Mouse (Mus musculus) spleen, postnatal 14 days (tissue): ENCODE data around the gene Xrn2.

ENCODE experiments used
- DNase-seq, 2 experiments: peaks; one replicate each; pipeline ENCODE4 v3.0.0; 2021 to 2022; ENCODE audit warnings: low spot score in 2 of 2

Gene Xrn2

GRCm38 (mm10) chr2:147053229-147053892, 40.6 kb downstream of the Xrn2 start:
- DNase-seq = no peak

- DNase-seq = no peak
Measured at GRCm38 (mm10) chr2:147067480-147068246, 54.9 kb downstream of the Xrn2 start.

GRCm38 (mm10) chr2:147069077-147069476, 56.3 kb downstream of the Xrn2 start:
- no peak for DNase-seq

GRCm38 (mm10) chr2:147070305-147070704, 57.5 kb downstream of the Xrn2 start:
- no peak for DNase-seq

GRCm38 (mm10) chr2:147073962-147074361, 61.2 kb downstream of the Xrn2 start:
- DNase-seq = no peak

GRCm38 (mm10) chr2:147074399-147074798, 61.6 kb downstream of the Xrn2 start:
- DNase-seq = no peak

- DNase-seq = no peak
Measured at GRCm38 (mm10) chr2:147082391-147082790, 69.6 kb downstream of the Xrn2 start.

- DNase-seq = peak in 1 of 2 experiments; percentile 4
Measured at GRCm38 (mm10) chr2:147083471-147084365, 70.9 kb downstream of the Xrn2 start.

- DNase-seq = peak in 1 of 2 experiments; percentile 1
Measured at GRCm38 (mm10) chr2:147084366-147085071, 71.7 kb downstream of the Xrn2 start.

- DNase-seq = no peak
Measured at GRCm38 (mm10) chr2:147085072-147085870, 72.5 kb downstream of the Xrn2 start, which contains the start of gene Nkx2-4. Nkx2-4 (minus strand) TSS chr2:147085445.

GRCm38 (mm10) chr2:147085937-147086336, 73.1 kb downstream of the Xrn2 start:
- no peak for DNase-seq

- DNase-seq = no peak
Measured at GRCm38 (mm10) chr2:147086441-147086840, 73.6 kb downstream of the Xrn2 start.

- DNase-seq = no peak
Measured at GRCm38 (mm10) chr2:147119736-147120135, 106.9 kb downstream of the Xrn2 start.

GRCm38 (mm10) chr2:147127366-147127765, 114.6 kb downstream of the Xrn2 start:
- DNase-seq = no peak
